Mouse (Mus musculus) hindbrain, embryonic 13.5 days (tissue): ENCODE measurements at regions not wholly inside any gene's neighbourhood (a gene's known extent, or its start where the extent isn't known, plus 50 kb on each side); places are given as distances from the start of the nearest gene placed in this dataset.

Experiments
- ATAC-seq: fragments of 200-750 bp; cut with Nextera tagmentation; 2 replicates; pipeline ENCODE4 v1.8.0; 2017; ENCODE audit warnings: moderate TSS enrichment; ENCODE audit not compliant: low FRiP score
- H3K27ac ChIP-seq: fragments of 300-500 bp; sonication (generic); 2 replicates; pipeline ENCODE4 v1.5.1; 2015; ENCODE audit warnings: inconsistent platforms, mild to moderate bottlenecking, moderate library complexity
- H3K27me3 ChIP-seq: fragments of 300-500 bp; sonication (generic); 2 replicates; pipeline ENCODE4 v1.6.1; 2015; ENCODE audit warnings: mild to moderate bottlenecking, inconsistent platforms
- H3K36me3 ChIP-seq: fragments of 300-500 bp; sonication (generic); 2 replicates; pipeline ENCODE4 v1.6.1; 2015; ENCODE audit warnings: mild to moderate bottlenecking, inconsistent platforms
- H3K4me1 ChIP-seq: fragments of 300-500 bp; sonication (generic); replicated peaks from 2 replicates; pipeline ENCODE4 v1.6.1; 2015; ENCODE audit warnings: inconsistent platforms
- H3K4me2 ChIP-seq: fragments of 300-500 bp; sonication (generic); 2 replicates; pipeline ENCODE4 v1.6.1; 2015; ENCODE audit warnings: inconsistent platforms, mild to moderate bottlenecking, moderate library complexity
- H3K4me3 ChIP-seq: fragments of 300-500 bp; sonication (generic); 2 replicates; pipeline ENCODE4 v1.5.1; 2015; ENCODE audit warnings: mild to moderate bottlenecking, inconsistent platforms
- H3K9ac ChIP-seq: fragments of 300-500 bp; sonication (generic); 2 replicates; pipeline ENCODE4 v1.6.1; 2015; ENCODE audit warnings: mild to moderate bottlenecking, inconsistent platforms
- H3K9me3 ChIP-seq: fragments of 300-500 bp; sonication (generic); 2 replicates; pipeline ENCODE4 v1.6.1; 2016; ENCODE audit warnings: inconsistent platforms
- WGBS: fragments of 180-500 bp; shearing (Covaris S2); methylation state at CpG from one replicate; pipeline ENCODE4 v1.1.7; 2015; 5-methylcytosine and 5-hydroxymethylcytosine counted together

DNA sequence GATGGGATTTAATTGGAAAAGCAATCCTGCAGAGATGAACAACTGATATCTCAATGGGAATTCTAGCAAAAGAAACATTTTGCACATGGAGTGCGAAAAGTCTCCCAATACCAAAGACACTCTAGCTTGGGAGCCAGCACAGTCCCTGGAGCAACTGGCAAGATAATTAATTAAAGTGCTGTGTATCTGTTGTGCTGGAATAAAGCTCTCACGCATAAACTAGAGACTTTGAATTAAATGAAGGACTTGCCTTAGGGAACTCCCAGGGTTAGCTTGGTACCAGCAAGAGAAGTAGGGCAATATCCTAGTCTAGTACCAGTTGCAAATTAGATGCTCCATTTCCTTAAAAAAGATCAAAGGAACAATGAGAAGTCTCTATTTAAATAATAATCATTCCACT is 501.5 kb downstream of the Arl4a start:
- no peak overlapping the region for H3K4me3 ChIP-seq
- 55% methylated on average over 2 of the region's 2 CpGs for WGBS
- no peaks in the 10 kb centered on the region for H3K9me3 ChIP-seq
- H3K27ac ChIP-seq = no peak overlapping the region
- H3K9ac ChIP-seq = no peak overlapping the region
- H3K27me3 ChIP-seq = no peaks in the 10 kb centered on the region
- no peak for ATAC-seq
- no peaks in the 10 kb centered on the region for H3K4me1 ChIP-seq
- H3K36me3 ChIP-seq = no peaks in the 10 kb centered on the region
- no peak overlapping the region for H3K4me2 ChIP-seq

DNA sequence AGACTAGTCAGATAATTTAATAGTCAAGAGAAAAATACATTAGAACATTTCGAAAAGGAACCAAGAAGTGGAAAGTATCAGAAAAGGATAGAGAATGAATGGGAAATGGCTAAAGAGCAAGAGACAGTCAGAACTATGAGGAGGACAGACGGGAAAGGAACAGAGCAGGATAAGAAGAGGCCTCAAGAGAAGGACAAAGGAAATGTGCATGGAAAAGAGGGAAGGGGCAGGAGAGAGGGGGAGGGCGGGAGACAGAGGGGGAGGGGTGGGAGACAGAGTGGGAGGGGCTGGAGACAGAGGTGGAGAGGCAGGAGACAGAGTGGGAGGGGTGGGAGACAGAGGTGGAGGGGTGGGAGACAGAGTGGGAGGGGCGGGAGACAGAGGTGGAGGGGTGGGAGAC is 509.7 kb downstream of the Arl4a start:
- no peak overlapping the region for H3K27ac ChIP-seq
- 53% methylated on average over 3 of the region's 4 CpGs for WGBS

DNA sequence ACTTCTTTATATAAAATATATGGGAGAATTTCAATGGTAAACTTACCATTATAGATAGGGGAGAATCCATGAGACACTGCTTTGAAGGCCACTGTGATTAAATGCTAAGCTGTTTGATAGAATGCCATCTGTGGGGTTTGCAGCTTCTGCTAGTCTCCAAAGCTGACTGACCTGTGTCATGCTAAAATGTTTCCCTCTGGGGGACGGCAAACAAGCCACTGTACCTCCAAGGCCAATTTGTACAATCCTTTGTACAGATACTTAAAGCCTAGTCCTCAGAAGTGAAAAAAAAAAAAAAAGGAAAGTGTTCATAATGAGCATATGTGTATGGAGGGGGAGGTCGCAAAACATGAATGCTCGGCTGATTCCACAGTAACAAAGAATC is 510.6 kb downstream of the Arl4a start:
- no peak for ATAC-seq
- no peak overlapping the region for H3K4me2 ChIP-seq

More for the DNA sequence above, 509.7 kb downstream of the Arl4a start:
- ATAC-seq = no peak
- Histone ChIP-seq H3K27me3 (no peaks in the 10 kb centered on the region), H3K4me1 (no peaks in the 10 kb centered on the region), H3K4me3 (no peak overlapping the region), H3K4me2 (no peak overlapping the region), H3K36me3 (no peaks in the 10 kb centered on the region), H3K9me3 (no peaks in the 10 kb centered on the region), H3K9ac (no peak overlapping the region)

DNA sequence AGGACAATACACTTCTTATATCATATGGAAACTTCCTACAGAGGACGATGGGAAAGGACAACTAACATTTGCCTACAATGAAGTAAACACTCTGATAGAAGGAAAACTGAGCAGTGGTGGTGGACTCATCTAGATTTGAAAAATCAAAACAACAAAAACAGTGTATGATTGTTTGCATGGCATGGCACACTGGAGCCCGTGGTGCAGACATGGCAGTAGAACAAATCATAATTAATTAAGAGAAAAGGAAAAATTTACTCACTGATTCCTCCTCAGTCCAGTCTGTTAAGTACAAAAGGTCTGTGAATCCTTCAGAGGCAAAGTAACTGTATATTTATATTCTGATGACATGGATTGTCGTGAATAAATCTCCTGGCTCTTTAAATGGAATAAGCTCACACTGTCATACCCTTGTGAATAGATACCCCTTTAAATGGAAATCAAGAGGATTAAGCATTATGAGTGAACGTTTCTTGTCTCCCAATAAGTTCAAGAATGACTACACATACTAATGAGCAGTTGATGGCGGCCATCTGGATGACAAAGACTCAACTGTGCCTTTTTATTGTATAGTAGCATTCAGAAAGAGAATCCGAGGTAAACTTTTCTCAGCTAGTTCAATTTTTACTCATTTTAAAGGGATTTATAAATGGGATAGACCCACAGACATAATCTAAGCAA is 511.1 kb downstream of the Arl4a start:
- H3K27me3 ChIP-seq = no peaks in the 10 kb centered on the region
- no peaks in the 10 kb centered on the region for H3K9me3 ChIP-seq
- no peaks in the 10 kb centered on the region for H3K36me3 ChIP-seq
- no peak overlapping the region for H3K9ac ChIP-seq
- ATAC-seq = no peak
- 66% methylated on average over 6 of the region's 6 CpGs for WGBS
- H3K4me1 ChIP-seq = no peaks in the 10 kb centered on the region
- no peak overlapping the region for H3K4me3 ChIP-seq
- H3K27ac ChIP-seq = no peak overlapping the region
- H3K4me2 ChIP-seq = no peak overlapping the region

More for the DNA sequence above, 510.6 kb downstream of the Arl4a start:
- 64% methylated on average over 3 of the region's 3 CpGs for WGBS
- no peak overlapping the region for H3K4me3 ChIP-seq
- H3K9ac ChIP-seq = no peak overlapping the region
- H3K36me3 ChIP-seq = no peaks in the 10 kb centered on the region
- no peaks in the 10 kb centered on the region for H3K4me1 ChIP-seq
- no peaks in the 10 kb centered on the region for H3K9me3 ChIP-seq
- H3K27ac ChIP-seq = no peak overlapping the region
- no peaks in the 10 kb centered on the region for H3K27me3 ChIP-seq

DNA sequence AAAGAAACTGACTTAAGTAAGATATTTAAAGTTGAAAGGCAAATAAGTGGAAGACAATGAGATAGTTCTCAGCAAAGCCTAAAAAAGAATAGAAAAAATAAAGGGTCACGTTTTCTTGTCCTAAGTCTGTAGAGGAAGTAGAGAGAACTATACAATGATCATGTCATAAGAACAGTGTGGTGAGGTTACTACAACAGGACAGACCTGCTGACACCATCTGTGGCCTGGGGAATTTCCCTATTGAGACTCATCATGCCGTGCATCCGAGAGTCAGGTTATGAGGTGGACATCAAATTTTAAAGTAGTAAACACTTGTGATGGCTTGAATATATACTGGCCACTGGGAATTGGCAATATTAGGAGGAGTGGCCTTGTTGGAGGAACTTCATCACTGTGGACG is 522.1 kb downstream of the Arl4a start:
- ATAC-seq = no peak
- no peaks in the 10 kb centered on the region for H3K9me3 ChIP-seq
- H3K36me3 ChIP-seq = no peaks in the 10 kb centered on the region
- WGBS = 84% methylated on average over 4 of the region's 4 CpGs
- no peak overlapping the region for H3K4me2 ChIP-seq
- H3K27ac ChIP-seq = no peak overlapping the region
- H3K4me3 ChIP-seq = no peak overlapping the region
- H3K4me1 ChIP-seq = no peaks in the 10 kb centered on the region
- no peaks in the 10 kb centered on the region for H3K27me3 ChIP-seq
- no peak overlapping the region for H3K9ac ChIP-seq

DNA sequence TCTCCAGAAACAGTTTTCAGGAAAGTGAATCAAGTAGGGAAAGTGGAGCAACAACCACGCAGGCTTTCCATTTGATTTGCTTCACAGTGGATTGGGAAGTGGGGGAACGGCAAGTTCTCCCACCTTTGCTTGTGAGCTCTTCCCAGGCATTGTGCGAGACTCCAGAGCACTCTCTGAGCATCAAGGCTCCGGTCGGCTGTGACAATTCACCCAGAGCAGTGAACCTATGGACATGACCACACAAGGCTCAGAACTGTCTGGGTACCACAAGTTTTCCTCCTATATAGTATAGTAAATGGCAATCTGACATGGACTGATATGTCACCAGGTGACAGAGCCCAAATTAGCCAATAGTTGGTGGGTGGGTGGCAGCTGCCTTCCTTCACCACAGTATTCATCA is 527.0 kb downstream of the Arl4a start:
- ATAC-seq = no peak; the same call in 1 of the 2 replicates
- 74% methylated on average over 5 of the region's 5 CpGs for WGBS
- H3K9me3 ChIP-seq = no peaks in the 10 kb centered on the region
- H3K27ac ChIP-seq = no peak overlapping the region
- 0 out of 2 replicates have a peak, but pooled peaks cover 6% of the 10 kb centered on the region for H3K4me1 ChIP-seq
- H3K4me2 ChIP-seq = no peak overlapping the region
- no peaks in the 10 kb centered on the region for H3K27me3 ChIP-seq
- no peak overlapping the region for H3K9ac ChIP-seq
- H3K36me3 ChIP-seq = no peaks in the 10 kb centered on the region
- no peak overlapping the region for H3K4me3 ChIP-seq

DNA sequence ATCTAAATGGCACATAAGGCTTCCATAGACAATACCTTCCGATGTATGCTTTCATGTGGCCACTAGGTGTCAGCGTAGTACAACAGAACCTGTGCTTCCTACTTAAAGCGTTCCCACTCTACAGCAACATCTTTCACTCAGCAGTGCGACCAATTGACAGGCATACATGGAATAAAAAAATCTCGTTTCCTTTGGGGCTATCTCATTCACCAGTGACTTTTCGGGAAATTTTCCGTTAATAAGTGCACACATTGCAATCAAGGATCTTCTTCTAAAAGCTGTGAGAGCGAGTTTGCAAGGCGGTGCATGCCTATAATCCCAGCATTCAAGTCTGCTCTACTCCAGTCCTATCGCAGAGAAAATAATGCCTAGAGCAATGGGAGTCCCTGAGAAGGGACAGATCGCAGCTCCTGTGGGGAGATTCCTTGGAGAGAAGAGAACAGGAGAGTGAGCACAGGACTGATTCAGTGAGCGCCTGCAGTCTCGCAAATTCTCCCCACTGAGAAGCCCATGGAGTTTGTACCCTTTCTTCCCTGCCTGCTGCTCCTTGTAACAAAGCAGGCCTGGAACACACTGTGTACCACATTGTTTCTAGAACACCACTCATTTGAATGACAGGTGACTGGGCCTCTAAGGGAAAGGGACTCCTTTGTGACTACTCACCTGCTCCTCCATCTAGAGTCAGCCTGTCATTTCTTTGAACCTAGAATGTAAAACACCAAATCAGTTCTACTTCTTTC is 527.6 kb downstream of the Arl4a start:
- no peak overlapping the region for H3K27ac ChIP-seq
- H3K27me3 ChIP-seq = no peaks in the 10 kb centered on the region
- H3K9ac ChIP-seq = peak overlapping the region; percentile 57
- 16% methylated on average over 13 of the region's 13 CpGs for WGBS
- H3K4me3 ChIP-seq = peak overlapping the region; percentile 22
- H3K4me1 ChIP-seq = 0 out of 2 replicates have a peak, but pooled peaks cover 6% of the 10 kb centered on the region
- no peaks in the 10 kb centered on the region for H3K9me3 ChIP-seq
- ATAC-seq = peak; percentile 96
- H3K4me2 ChIP-seq = peak overlapping the region; percentile 52
- no peaks in the 10 kb centered on the region for H3K36me3 ChIP-seq

DNA sequence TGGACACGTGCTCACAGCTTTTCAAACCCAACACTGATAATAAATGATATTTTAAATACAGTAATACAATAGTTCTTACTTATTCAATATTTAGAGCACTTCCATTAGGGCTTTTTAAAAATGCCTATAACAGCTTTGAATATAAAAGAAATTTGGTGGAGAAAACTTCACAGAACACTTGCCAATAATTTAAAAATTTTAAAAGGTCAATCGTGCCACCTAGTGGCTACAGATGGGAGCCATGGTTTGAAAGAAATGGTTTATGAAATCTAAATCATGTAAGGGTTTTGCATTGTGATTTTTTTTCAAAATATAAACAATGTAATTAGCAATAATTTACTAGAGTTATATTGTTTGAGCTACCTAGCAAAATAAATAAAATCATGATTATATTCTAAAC is 541.6 kb downstream of the Arl4a start:
- Histone ChIP-seq H3K9me3 (no peaks in the 10 kb centered on the region), H3K27ac (no peak overlapping the region), H3K4me3 (no peak overlapping the region), H3K4me1 (no peaks in the 10 kb centered on the region), H3K36me3 (no peaks in the 10 kb centered on the region), H3K9ac (no peak overlapping the region), H3K4me2 (no peak overlapping the region), H3K27me3 (no peaks in the 10 kb centered on the region)
- ATAC-seq = no peak
- 41% methylated on average over 2 of the region's 2 CpGs for WGBS

DNA sequence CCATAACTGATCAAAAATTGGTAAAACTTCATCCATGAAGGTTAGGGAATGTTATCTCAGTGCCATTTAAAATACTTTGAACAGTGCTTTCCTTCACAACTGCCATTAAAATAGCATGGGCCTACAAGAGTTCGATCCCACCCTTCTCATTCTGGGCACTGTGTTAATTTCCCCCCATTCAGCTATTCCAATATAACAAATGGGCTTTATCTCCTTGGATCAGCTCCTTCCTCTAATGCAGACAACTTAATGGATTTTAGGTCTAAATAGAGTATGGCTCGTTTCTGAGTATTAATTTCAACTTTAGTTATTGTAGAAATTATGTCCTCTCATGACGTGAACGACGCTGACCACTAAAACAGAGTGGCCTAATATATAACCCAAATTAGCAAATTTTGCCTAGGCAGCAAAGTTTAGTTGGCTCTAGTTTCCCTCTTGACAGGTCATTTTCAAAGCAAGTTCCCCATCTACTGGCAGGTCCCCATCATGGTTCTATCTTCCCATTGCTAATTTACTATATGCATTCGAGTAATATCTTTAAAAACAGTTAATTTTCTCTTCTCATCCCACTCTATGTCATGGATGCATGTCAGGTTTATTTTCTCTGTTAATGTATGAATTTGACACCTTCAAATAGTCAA is 544.1 kb downstream of the Arl4a start:
- Histone ChIP-seq H3K4me2 (no peak overlapping the region), H3K4me3 (no peak overlapping the region), H3K4me1 (no peaks in the 10 kb centered on the region), H3K9ac (no peak overlapping the region), H3K36me3 (no peaks in the 10 kb centered on the region), H3K27ac (no peak overlapping the region), H3K27me3 (no peaks in the 10 kb centered on the region), H3K9me3 (no peaks in the 10 kb centered on the region)
- 77% methylated on average over 6 of the region's 6 CpGs for WGBS
- ATAC-seq = no peak

DNA sequence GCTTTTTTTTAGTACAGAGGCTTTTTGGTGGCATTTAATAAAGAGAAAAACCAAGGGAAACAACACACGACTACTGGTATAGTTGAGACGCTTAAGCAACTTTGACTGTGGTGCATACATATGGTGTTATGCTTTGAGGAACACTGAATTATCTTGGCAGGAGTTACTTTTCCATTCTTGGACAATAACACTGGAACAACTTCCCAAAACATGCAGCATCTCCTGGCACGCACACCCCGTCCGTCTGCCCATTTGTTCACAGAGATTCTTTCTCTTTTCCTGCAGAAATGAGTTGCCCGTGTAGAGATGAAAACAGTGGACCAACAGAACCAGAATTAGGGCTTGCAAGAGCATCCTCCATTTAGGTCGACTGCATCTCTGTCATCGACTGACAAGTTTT is 544.7 kb downstream of the Arl4a start:
- no peak for ATAC-seq
- Histone ChIP-seq H3K9ac (no peak overlapping the region), H3K9me3 (no peaks in the 10 kb centered on the region), H3K36me3 (no peaks in the 10 kb centered on the region), H3K4me3 (no peak overlapping the region), H3K27ac (no peak overlapping the region), H3K27me3 (no peaks in the 10 kb centered on the region), H3K4me2 (no peak overlapping the region), H3K4me1 (no peaks in the 10 kb centered on the region)
- 90% methylated on average over 8 of the region's 8 CpGs for WGBS

DNA sequence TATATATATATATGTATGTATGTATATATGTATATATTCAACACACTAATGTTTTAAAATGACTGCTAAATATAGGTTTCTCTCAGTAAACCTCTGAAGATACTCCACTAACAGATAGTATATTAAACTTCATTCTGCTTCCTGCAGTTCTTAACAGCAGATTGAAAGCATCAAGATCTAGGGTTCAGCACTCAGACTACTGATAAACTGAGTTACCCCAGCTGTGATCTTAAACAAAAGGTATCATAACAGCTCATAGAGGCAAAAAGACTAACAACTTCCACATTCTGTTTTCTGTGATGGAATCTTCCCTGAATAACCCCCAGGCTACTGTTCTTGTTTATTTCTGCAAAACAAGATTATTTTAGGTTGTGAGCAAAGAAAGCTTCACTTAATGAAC is 564.8 kb downstream of the Arl4a start:
- Histone ChIP-seq H3K4me3 (no peak overlapping the region), H3K9ac (no peak overlapping the region), H3K9me3 (no peaks in the 10 kb centered on the region), H3K4me1 (no peaks in the 10 kb centered on the region), H3K27me3 (no peaks in the 10 kb centered on the region), H3K4me2 (no peak overlapping the region), H3K27ac (no peak overlapping the region), H3K36me3 (no peaks in the 10 kb centered on the region)
- no peak for ATAC-seq
